Comparison of ENCODE assay signal across 16 mouse cellular contexts in genomic region chr11:120019542-120020440, GRCm38 (mm10). TPM values are rescaled to one million over a fixed set of nuclear protein-coding genes. Genes with fewer than 3 reads are reported as not detected.
DNase-seq lines count a peak whose midpoint lies in the region; ATAC-seq and TF ChIP-seq lines count a peak whose summit lies in the region.
"Had no signal": no experiment of that assay in that cellular context is flagged by ENCODE, and none has a peak within 500 bp of the region (broad histone marks: within the 10 kb centered on the region; RNA-seq: fewer than 3 reads in every experiment).

No protein-coding gene starts in this region.

- no peak for TF ChIP-seq POLR2A in cerebellum, adult 2 months (IDR thresholded peaks at IDR 0.05; ENCODE audit: borderline replicate concordance, insufficient read depth, low read length)

- peak; percentile 67 to 68 for DNase-seq in cerebellum, adult 2 months
- DNase-seq in cerebellum, adult 11-12 months, result no peak
- peak; percentile 52 for DNase-seq in hindbrain, embryonic 10.5 days (ENCODE audit: low spot score)
- DNase-seq in thymus, postnatal 4 days, result peak; percentile 51
- no peak for DNase-seq in thymus, postnatal 10 days (ENCODE audit: low spot score in 2 of 2)
- no peak for DNase-seq in adrenal gland, postnatal 4 days (ENCODE audit: low spot score in 2 of 2)
- DNase-seq: adrenal gland, postnatal 10 days; heart, adult 2 months; kidney, adult 11 months; kidney, postnatal 36 days; liver; lung, embryonic 14.5 days; right cerebral cortex, postnatal 14 days had no signal

- no peak overlapping the region for H3K9ac ChIP-seq in hindbrain, embryonic 16.5 days (ENCODE audit: low read depth, low read length)
- H3K9ac ChIP-seq: lung, embryonic 14.5 days had no signal

- no peak for TF ChIP-seq CTCF in cerebellum, adult 2 months (IDR thresholded peaks at IDR 0.05; ENCODE audit: borderline replicate concordance, insufficient read depth, low read depth, low read length)

- WGBS in cerebellum, adult 2 months, result 19% methylated on average over 23 of the region's 23 CpGs
- 47% methylated on average over 23 of the region's 23 CpGs for WGBS in hindbrain, embryonic 10.5 days
- WGBS in hindbrain, embryonic 16.5 days, result 42% methylated on average over 23 of the region's 23 CpGs

- no peak overlapping the region for H3K4me2 ChIP-seq in hindbrain, embryonic 16.5 days (ENCODE audit: low read length)
- H3K4me2 ChIP-seq: embryonic facial prominence, embryonic 13.5 days; lung, embryonic 14.5 days had no signal

- no peak; the same call in 1 of the 2 replicates for ATAC-seq in hindbrain, embryonic 16.5 days
- no peak for ATAC-seq in granulocyte monocyte progenitor cell, adult 5-6 weeks (replicated peaks; ENCODE audit: poor library complexity, severe bottlenecking)

- H3K36me3 ChIP-seq in hindbrain, embryonic 10.5 days, result no peaks in the 10 kb centered on the region
- peaks cover 9% of the 10 kb centered on the region for H3K36me3 ChIP-seq in hindbrain, embryonic 16.5 days (ENCODE audit: control insufficient read depth, insufficient read depth, low read length)
- H3K36me3 ChIP-seq: embryonic facial prominence, embryonic 13.5 days had no signal

- peaks cover 47% of the 10 kb centered on the region for H3K4me1 ChIP-seq in cerebellum, adult 2 months (ENCODE audit: control insufficient read depth, insufficient read depth, low read length)
- H3K4me1 ChIP-seq in hindbrain, embryonic 10.5 days (replicated peaks), result peaks cover 76% of the 10 kb centered on the region
- peaks cover 17% of the 10 kb centered on the region for H3K4me1 ChIP-seq in hindbrain, embryonic 16.5 days (ENCODE audit: control insufficient read depth, insufficient read depth, low read depth, low read length)

- H3K4me3 ChIP-seq in cerebellum, adult 2 months (replicated peaks; ENCODE audit: insufficient read depth, low read depth, low read length), result no peak overlapping the region
- peak overlapping the region; percentile 14 for H3K4me3 ChIP-seq in hindbrain, embryonic 10.5 days
- no peak overlapping the region for H3K4me3 ChIP-seq in hindbrain, embryonic 16.5 days (ENCODE audit: low read length)
- H3K4me3 ChIP-seq: embryonic facial prominence, embryonic 13.5 days; heart, adult 2 months had no signal

- H3K9me3 ChIP-seq in hindbrain, embryonic 10.5 days, result no peaks in the 10 kb centered on the region
- H3K9me3 ChIP-seq in hindbrain, embryonic 16.5 days (ENCODE audit: control insufficient read depth, low read length), result no peaks in the 10 kb centered on the region
- H3K9me3 ChIP-seq: embryonic facial prominence, embryonic 13.5 days had no signal

- no peaks in the 10 kb centered on the region for H3K27me3 ChIP-seq in cerebellum, adult 2 months (ENCODE audit: control insufficient read depth, insufficient read depth, low read length)
- H3K27me3 ChIP-seq in hindbrain, embryonic 10.5 days (ENCODE audit: insufficient read depth, poor library complexity, severe bottlenecking), result peaks cover 15% of the 10 kb centered on the region; the same call in 1 of the 2 replicates
- no peaks in the 10 kb centered on the region for H3K27me3 ChIP-seq in hindbrain, embryonic 16.5 days (replicated peaks; ENCODE audit: control insufficient read depth, insufficient read depth, low read length)
- H3K27me3 ChIP-seq: embryonic facial prominence, embryonic 13.5 days had no signal

- peak overlapping the region; percentile 5 for H3K27ac ChIP-seq in cerebellum, adult 2 months (ENCODE audit: insufficient read depth, low read length)
- peak overlapping the region; percentile 79 for H3K27ac ChIP-seq in hindbrain, embryonic 10.5 days
- H3K27ac ChIP-seq in hindbrain, embryonic 16.5 days (ENCODE audit: low read depth, low read length), result no peak overlapping the region
- H3K27ac ChIP-seq: embryonic facial prominence, embryonic 13.5 days; heart, adult 2 months had no signal

RNA-seq across cellular contexts. Expression of gene Aatk, which starts 27.2 kb away (rescaled TPM):
- polyA plus RNA-seq in cerebellum, adult 2 months (2012; rRNA removed), result 296 and 298 TPM in 2 replicates
- 1.6 and 3.2 TPM in 2 replicates for polyA plus RNA-seq in hindbrain, embryonic 10.5 days (2016; fragmentation: Nextera tagmentation; extraction: Ambion mirVana)
- 35.6 and 46.6 TPM in 2 replicates for polyA plus RNA-seq in hindbrain, embryonic 16.5 days (2015; fragmentation: Nextera tagmentation; extraction: Ambion mirVana)
- 8.3 and 15.1 TPM in 2 replicates for total RNA-seq in granulocyte monocyte progenitor cell, adult 5-6 weeks (2014; fragmentation: Nextera tagmentation)
- 5.2 and 8.3 TPM in 2 replicates for total RNA-seq in granulocyte monocyte progenitor cell, adult 5-6 weeks (2017)
- 10 to 100 TPM; 30.1 to 30.9 TPM for total RNA-seq in adrenal gland, postnatal 4 days (2021)

Comparison
In these comparisons a context has a peak if more than half of its experiments do, and no peak if none do; other contexts are left out.
1. DNase-seq: peak in cerebellum, adult 2 months (2 of 2), hindbrain, embryonic 10.5 days (single experiment) and thymus, postnatal 4 days (single experiment); none in cerebellum, adult 11-12 months (single experiment), thymus, postnatal 10 days (0 of 2) and adrenal gland, postnatal 4 days (0 of 2).